Mouse (Mus musculus): ENCODE measurements around the gene Rpl15.
"Not testable (repeated sequence)": the region's sequence is repeated elsewhere in the genome, so short reads cannot be mapped to it uniquely, and the experiment has no call there.

Gene Rpl15

DNA sequence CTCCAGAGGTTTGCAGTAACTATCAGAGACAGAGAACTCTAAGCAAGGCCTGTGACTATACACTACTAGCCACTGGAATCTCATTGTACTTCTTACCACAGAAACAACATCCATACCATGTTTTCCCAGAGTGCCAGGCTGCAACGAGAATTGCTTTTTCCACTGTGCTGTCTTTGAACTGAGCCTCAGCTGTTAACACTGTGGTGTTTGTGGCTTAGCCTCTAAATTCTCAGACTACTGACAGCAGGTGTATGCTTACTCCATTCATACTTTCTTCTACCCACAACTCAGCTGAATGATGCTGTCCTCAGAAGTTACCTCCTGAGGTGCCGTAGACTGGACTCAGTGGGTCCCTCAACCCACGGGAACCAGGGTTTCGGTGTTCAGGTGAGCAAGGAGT is 29.4 kb downstream of the Rpl15 start:
- DNase-seq (ENCODE audit: inconsistent ontology term) = no peak

DNA sequence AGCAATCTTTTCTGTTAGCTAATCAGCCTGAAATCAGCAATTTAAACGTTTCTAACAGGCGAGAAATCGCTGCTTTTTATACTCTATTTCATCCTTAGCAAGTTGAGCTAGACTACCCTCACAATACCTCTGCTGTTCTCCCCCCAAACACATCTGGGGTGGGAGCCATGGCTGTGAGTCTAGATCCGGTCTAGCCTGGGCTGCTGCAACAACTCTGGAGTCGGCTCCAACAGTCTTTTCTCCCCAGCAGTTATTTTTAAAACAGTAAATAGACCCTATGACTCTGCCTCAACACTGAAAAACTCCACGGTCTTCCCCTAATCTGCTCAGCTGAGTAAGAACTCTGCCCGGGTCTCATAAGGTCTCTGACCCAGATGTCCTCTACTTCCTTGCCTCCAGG is 31.1 kb downstream of the Rpl15 start:
- no peak for DNase-seq (ENCODE audit: inconsistent ontology term)

DNA sequence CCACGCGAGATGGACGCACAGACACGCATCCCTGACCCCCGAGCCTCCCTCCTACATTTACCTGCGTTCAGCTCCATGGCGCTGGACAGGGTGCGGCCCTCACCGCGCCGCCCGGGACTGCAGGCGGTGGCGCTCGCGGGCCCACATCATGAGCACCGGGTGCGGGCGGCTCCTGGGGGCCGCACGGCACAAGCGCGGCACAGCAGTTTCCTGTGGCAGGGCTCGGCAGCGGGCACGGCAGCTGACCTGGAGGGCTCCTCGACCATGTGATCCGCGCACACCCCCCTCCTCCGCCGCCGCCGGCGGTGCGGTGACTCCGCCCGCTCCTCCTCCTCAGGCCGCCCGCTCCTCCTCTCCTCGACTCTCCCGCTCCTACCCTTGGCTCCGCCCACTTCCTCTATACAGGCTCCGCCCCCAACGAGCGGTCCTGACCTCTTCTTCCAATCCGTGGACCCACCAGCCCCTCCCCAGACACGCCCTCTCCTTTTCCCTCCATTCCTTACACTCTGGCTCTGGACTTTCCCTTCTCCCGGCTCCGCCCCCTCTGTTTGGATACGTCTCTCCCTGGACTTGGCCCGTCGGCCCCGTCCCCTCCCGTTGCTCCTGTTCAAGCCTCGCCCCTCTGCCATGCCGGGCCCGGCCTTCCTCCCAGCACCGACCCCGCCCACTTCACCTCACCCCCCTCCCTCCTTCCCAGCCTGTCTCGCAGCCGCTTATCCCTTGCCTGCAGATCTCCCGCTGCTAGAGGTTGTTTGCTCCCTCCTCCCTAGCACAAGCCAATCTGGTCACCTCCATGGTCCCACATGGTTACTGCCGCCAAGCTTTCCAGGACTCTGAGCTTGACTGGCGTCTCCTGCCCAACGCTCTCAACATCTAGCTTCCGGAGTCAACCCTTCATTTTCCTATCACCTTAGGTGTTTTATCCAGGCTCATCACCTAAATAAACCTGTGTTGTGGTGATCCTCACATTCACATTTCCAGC is 32.1 kb downstream of the Rpl15 start, which contains the start of gene Nr1d2:
Gene Nr1d2 (minus strand): TSS at position 378 of the 982 bp plus-strand sequence.
- peak; percentile 100 for DNase-seq (ENCODE audit: inconsistent ontology term)

DNA sequence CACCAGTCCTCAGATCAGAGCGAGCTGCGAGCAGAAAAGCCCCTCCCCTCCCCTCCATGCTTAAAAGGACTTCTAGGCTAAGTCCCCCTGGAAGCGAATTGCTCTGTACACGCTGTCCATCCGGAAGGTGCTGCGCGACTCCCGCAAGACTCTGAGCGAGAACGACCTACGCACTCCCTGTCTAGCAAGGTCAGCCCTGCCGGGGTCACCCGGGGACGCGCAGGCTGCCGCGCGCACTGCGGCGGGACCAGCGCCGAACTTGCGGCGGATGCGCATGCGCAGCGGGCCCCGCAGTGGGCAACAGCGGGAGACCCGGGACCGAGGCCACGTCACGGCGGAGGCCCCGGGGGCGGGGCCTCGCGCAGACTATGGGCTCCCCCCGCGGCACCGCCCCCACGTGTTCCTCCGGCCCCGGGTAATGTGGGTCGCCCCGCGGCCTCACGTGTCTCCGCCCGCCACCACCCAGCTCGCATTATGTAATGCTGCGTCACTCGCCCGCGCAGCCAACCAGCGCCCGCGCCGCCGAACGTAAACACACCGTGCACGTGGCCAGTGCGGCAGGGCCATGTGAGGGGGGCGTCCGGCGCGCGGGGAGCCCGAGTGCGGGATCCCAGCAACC is 33.0 kb downstream of the Rpl15 start:
- DNase-seq (ENCODE audit: inconsistent ontology term) = peak; percentile 99

DNA sequence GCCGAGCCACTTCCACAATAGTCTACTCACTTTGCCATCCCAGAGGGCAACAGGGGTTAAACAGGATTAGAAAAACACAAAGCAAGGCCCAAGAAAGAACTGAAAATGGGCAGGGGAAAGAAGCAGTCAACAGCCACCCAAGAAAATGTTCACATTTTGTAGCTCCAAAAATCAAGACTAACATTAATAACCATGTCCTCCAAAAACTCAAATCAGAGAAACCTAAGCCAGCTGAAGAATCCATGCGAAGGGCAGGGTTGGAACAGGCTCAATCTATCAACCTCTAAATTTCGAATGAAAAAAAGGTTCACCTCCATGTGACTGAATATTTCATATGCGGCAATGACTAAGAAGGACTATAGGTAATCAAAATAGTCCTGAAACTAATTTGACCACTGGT is 33.8 kb downstream of the Rpl15 start:
- DNase-seq (ENCODE audit: inconsistent ontology term) = no peak

DNA sequence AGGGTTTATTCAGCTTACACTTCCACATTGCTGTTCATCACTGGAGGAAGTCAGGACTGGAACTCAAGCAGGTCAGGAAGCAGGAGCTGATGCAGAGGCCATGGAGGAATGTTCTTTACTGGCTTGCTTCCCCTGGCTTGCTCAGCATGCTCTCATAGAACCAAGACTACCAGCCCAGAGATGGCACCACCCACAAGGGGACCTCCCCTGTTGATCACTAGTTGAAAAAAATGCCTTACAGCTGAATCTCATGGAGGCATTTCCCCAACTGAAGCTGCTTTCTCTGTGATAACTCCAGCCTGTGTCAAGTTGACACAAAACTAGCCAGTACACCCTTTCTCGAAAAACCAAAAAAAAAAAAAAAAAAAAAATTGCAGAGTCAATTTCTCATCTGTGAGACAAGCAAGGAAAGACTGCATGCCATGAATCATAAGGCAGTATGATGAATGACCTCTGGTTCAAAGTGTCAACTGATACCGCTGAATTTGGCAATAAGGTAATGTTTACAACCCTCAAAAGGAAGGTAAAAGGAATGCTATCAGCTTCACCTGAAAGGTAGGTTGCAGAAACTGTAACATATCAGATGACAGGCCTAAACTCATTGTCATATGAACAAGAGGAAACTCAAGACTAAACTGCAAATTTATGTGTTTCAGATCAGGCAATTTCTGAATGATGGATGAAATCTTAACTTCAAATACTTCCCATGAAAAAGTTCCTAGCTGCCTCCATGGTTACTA is 34.5 kb downstream of the Rpl15 start:
- not testable (repeated sequence) for DNase-seq (ENCODE audit: inconsistent ontology term)

DNA sequence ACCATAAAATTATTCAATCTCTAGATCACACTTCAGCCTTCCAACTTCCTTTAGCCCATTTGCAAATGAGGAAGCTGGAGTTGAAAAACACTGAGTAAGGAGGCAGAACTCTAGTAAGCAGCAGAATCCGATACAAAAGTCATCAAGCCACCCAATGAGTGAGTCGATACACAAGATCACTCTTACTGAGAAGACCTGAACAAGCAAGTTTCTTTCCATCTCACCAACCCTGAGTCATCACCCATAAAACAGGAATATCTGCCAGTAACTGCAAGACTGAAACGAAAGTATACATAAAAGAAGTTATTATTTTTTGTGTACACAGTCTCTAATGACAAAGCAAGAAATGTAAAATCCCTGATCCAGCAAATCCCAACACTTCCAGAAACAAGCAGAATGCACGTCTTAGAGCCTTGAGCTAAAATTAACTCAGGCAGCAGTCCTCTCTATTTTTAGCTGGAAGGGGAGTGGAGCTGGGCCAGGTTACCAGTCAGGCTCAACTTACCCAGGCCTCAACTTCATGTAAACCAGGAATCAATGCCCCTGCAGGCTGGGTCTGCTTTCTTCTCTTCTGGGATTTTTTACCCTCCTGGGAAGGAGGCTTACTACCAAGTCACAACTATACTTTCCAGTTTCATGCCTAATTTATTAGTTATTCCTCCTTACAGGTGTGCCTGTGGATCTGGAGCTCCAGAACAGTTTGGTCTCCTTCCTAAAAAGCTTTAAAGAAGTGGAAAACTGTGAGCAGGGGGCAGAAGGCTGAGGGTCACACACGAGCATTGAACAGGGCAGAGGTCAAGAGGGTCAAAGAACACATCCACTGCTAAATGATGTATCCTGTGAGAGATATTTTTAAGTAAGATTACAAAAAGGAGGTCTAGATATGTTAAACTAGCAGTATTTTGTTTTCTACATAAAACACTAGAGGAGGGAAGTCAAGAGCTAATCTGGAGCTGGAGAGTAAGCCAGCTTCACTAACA is 36.9 kb downstream of the Rpl15 start:
- DNase-seq (ENCODE audit: inconsistent ontology term) = peak; percentile 31

DNA sequence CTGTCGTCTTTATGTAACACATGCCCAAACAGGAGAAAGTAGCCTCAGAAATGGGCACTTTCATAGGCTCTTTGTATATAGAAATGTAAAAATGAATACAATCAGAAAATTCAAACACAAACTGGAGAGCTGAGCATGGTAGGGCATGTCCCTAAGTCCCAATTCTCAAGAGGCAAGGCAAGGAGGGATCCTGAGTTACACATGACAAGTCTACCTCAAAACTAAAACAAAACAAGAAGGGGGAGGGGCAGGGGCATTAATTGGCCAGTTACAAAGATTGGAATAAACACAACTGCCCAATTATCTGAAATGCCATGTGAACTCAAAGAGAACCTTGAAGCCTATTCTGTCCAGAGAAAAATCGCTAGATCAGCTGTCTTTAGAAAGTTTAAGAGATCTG is 38.1 kb downstream of the Rpl15 start:
- DNase-seq (ENCODE audit: inconsistent ontology term) = peak; percentile 12

DNA sequence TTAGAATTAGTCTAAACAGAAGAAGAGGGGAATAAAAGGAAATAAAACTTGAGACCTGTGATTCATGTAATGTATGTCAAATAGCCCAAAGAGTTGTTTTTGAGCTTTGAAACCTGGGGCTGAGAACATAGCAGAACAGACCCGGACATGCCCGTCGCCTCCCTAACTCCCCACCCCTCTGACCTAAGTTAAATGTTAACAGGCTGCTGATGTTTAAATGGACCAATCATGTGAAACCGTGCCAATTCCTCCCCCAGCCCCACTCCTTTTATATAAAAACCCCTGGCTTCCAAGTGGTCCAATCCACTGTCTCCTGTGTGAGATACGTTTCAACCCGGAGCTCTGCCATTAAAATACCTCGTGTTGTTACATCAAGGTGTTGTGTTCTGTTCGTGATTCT is 39.3 kb downstream of the Rpl15 start:
- DNase-seq (ENCODE audit: inconsistent ontology term) = not testable (repeated sequence)

DNA sequence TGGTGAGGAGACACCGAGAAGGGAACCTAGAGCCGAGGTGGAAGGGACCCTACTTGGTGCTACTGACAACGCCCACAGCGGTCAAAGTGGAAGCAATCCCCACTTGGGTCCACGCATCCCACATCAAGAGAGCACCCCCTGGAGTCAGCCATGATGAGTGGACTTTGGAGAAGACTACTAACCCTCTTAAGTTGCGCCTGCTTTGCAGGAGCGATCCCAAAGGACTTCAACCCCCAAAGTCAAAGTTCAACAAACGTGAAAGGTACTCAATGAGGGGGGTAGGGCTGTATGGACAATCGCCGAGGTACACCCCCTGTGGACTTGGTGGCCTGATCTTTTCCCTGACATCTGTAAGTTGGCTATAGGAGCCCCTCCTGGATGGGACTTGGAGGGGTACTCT is 41.4 kb downstream of the Rpl15 start:
- DNase-seq (ENCODE audit: inconsistent ontology term) = not testable (repeated sequence)

DNA sequence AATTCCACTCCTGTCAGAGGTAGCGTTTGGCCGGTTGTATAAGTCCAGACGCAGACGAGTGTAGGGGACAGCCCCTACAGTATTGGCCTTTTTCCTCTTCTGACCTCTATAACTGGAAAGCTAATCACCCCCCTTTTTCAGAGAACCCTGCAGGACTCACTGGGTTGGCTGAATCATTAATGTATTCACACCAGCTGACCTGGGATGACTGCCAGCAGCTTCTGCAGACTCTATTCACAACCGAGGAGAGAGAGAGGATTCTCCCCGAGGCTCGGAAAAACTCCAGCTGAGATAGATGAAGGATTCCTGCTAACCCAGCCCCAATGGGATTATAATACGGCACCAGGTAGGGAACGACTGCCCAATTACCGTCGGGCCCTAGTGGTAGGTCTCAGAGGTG is 45.0 kb downstream of the Rpl15 start:
- peak; percentile 30 for DNase-seq (ENCODE audit: inconsistent ontology term)

DNA sequence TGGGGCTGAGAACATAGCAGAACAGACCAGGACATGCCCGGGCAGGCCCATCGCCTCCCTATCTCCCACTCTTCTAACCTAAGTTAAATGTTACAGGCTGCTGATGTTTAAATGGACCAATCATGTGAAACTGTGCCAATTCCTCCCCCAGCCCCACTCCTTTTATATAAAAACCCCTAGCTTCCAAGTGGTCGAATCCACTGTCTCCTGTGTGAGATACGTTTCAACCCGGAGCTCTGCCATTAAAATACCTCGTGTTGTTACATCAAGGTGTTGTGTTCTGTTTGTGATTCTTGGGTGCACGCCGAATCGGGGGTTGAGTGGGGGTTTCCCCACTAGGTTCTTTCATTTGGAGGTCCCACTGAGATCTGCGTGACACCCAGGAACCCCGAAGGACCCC is 45.8 kb downstream of the Rpl15 start:
- not testable (repeated sequence) for DNase-seq (ENCODE audit: inconsistent ontology term)

DNA sequence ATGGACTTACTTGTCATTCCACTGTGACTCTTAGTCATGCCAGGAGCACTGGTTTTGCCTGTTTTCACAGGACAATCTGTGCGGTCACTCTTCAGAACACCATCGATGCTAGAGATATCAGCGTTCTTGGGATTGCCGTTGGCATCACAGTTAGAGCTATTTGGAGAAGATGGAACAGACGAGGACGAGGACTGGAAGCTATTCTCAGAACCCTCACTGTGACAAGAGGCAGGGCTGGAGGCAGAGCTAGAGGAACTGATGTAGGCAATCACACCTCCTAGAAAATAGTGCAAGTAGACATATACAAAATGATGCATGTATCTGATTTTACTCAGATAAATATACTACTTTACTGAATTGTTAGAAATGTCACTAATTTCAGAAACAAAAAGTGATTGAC is 49.2 kb downstream of the Rpl15 start:
- DNase-seq (ENCODE audit: inconsistent ontology term) = no peak

Data from Muller cell, postnatal 12 days (primary cell).